Mouse (Mus musculus) intestine, embryonic 15.5 days (tissue): ENCODE measurements around the gene Tsr2. TPM values are rescaled to one million over a fixed set of nuclear protein-coding genes. Genes with fewer than 3 reads are reported as not detected.

Source experiments
- ATAC-seq: fragments of 200-750 bp; cut with Nextera tagmentation; 2 replicates; pipeline ENCODE4 v1.8.0; 2017; ENCODE audit warnings: moderate TSS enrichment, moderate library complexity
- H3K27ac ChIP-seq: fragments of 300-500 bp; sonication (generic); 2 replicates; pipeline ENCODE4 v1.5.1; 2015; ENCODE audit warnings: mild to moderate bottlenecking, inconsistent platforms
- H3K27me3 ChIP-seq: fragments of 300-500 bp; sonication (generic); replicated peaks from 2 replicates; pipeline ENCODE4 v1.6.1; 2015; ENCODE audit warnings: inconsistent platforms
- H3K36me3 ChIP-seq: fragments of 300-500 bp; sonication (generic); 2 replicates; pipeline ENCODE4 v1.6.1; 2015; ENCODE audit warnings: inconsistent platforms
- H3K4me1 ChIP-seq: fragments of 300-500 bp; sonication (generic); replicated peaks from 2 replicates; pipeline ENCODE4 v1.6.1; 2015; ENCODE audit warnings: inconsistent platforms
- H3K4me2 ChIP-seq: fragments of 300-500 bp; sonication (generic); replicated peaks from 2 replicates; pipeline ENCODE4 v1.6.1; 2015; ENCODE audit warnings: mild to moderate bottlenecking, inconsistent platforms
- H3K4me3 ChIP-seq: fragments of 300-500 bp; sonication (generic); replicated peaks from 2 replicates; pipeline ENCODE4 v1.5.1; 2015; ENCODE audit warnings: inconsistent platforms
- H3K9ac ChIP-seq: fragments of 300-500 bp; sonication (generic); 2 replicates; pipeline ENCODE4 v1.6.1; 2015; ENCODE audit warnings: inconsistent platforms
- H3K9me3 ChIP-seq: fragments of 300-500 bp; sonication (generic); 2 replicates; pipeline ENCODE4 v1.6.1; 2016; ENCODE audit warnings: inconsistent platforms
- WGBS: fragments of 180-500 bp; shearing (Covaris S2); methylation state at CpG from one replicate; pipeline ENCODE4 v1.1.7; 2015; 5-methylcytosine and 5-hydroxymethylcytosine counted together
- polyA plus RNA-seq: library from polyadenylated mRNA; unstranded; fragments of >200 nt; fragmentation: Nextera tagmentation; extraction: Ambion mirVana; gene quantifications from 2 replicates; pipeline ENCODE4 v1.2.1, GENCODE M21; 2015

Tsr2 gene
- polyA plus RNA-seq, 1 experiment from 2014 or later: 29.9 TPM

DNA sequence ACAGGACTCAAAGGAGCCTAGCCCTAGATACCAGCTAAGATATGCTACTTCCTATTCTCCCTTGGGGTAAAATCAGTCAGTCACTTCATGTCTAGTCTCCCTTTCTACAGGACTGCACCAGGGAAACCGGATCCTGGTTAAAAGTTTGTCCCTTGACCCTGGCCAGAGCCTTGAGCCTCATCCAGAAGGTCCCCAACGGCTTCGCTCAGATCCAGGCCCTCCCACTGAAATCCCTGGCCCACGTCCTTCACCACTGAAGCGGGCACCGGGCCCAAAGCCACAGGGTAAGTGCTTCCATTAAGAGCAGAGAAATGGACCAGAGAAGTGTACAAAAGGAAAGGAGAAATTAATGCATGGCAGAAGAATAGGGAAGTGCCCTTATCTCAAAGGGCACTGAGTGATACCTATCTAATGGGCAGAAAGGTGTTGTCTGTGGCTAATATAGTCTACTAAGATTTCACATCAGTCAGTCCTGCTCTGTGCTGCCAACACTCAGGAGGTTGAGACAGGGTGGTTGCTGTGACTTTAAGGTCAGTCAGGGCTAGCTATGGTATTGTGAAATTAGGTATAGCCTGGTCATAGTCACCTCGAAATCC is 30.2 kb downstream of the Tsr2 start:
- H3K9me3 ChIP-seq: no peaks in the 10 kb centered on the region
- ATAC-seq: no peak
- H3K27me3 ChIP-seq: no peaks in the 10 kb centered on the region
- no peak overlapping the region for H3K4me3 ChIP-seq
- no peaks in the 10 kb centered on the region for H3K4me1 ChIP-seq
- no peaks in the 10 kb centered on the region for H3K36me3 ChIP-seq
- WGBS: 85% methylated on average over 7 of the region's 7 CpGs
- no peak overlapping the region for H3K27ac ChIP-seq
- H3K4me2 ChIP-seq: no peak overlapping the region
- no peak overlapping the region for H3K9ac ChIP-seq

DNA sequence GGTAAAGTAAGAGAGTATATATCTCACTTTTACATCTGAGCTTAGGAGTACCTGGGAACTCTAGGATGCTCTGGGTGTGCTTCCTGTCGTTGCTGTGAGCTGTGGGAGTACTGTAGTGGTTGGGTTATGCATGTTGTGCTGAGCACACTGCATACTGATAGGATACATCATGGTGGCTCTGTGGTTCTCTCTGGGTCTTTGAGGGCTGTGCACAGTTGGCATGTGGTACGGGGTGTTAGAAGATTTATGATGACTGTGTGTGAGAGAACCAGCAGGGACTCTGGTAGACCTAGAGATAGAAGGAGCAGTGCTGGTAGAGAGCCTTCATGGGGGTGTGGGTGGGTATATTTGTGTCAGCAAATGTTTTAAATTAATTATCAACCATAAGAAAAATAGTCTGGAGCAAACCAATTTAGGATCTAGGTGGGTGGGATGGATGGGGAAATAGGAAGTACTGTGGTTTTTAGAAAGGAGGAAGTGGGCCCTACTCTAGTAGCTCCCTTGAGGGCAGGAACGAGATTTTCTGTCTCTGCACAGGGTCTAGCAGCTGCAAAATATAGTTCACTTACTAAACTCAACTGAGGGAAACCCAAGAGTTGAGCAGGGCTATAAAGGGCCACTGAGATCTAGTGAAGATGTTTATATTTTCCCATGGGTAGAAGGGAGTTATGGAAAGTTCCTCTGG is 34.6 kb downstream of the Tsr2 start:
- Histone ChIP-seq H3K27me3 (no peaks in the 10 kb centered on the region), H3K4me3 (no peak overlapping the region), H3K27ac (no peak overlapping the region), H3K9ac (no peak overlapping the region), H3K9me3 (no peaks in the 10 kb centered on the region), H3K36me3 (no peaks in the 10 kb centered on the region), H3K4me1 (no peaks in the 10 kb centered on the region), H3K4me2 (no peak overlapping the region)
- WGBS: 59% methylated on average over 3 of the region's 3 CpGs
- no peak for ATAC-seq

DNA sequence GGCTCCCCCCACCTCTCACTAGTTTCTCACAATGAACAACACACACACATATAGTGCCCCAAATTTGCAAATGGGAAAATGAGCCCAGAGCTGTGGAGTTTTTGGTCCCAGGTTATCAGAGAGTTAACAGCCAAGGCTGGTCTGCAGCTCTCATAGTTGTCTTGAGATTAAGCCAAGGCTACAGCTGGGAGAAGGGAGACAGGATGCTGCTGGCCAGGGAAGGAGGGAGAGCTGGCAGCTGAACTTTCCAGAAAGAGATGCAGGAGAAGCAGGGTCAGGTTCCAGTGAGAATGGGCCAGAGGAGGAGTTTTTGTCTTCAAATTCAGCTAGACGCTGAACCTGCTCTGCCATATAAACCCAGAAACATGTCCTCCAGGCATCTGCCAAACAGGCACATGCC is 37.0 kb downstream of the Tsr2 start:
- ATAC-seq: no peak
- Histone ChIP-seq H3K9ac (no peak overlapping the region), H3K4me3 (no peak overlapping the region), H3K4me2 (no peak overlapping the region), H3K4me1 (peaks cover 1% of the 10 kb centered on the region; the same call in 1 of the 2 replicates), H3K36me3 (no peaks in the 10 kb centered on the region), H3K9me3 (no peaks in the 10 kb centered on the region), H3K27ac (no peak overlapping the region), H3K27me3 (no peaks in the 10 kb centered on the region)
- 68% methylated on average over 1 of the region's 1 CpGs for WGBS

DNA sequence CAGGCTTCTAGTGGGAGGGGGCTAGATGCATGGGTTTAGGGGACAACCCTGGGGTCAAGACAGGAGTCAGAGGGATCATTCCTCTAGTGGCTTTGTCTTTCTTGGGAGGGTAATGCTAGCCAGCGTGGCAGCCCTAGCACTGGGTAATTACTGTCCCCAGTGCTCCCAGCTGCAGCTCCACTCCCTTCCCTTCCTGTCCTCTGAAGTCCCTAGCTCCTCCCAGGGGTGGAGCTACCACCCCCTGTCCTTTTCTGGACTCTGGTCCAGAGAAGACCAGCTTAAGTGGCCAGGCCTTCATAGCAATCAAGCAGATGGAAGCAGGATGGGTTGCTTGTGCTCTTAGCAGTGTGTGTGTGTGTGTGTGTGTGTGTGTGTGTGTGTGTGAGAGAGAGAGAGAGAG is 40.8 kb downstream of the Tsr2 start:
- peak; percentile 90 for ATAC-seq
- H3K27ac ChIP-seq: no peak overlapping the region
- H3K4me1 ChIP-seq: peaks cover 2% of the 10 kb centered on the region; the same call in 1 of the 2 replicates
- H3K4me2 ChIP-seq: no peak overlapping the region
- H3K9me3 ChIP-seq: no peaks in the 10 kb centered on the region
- no peaks in the 10 kb centered on the region for H3K27me3 ChIP-seq
- no peak overlapping the region for H3K9ac ChIP-seq
- no peaks in the 10 kb centered on the region for H3K36me3 ChIP-seq
- 17% methylated on average over 1 of the region's 1 CpGs for WGBS
- no peak overlapping the region for H3K4me3 ChIP-seq

DNA sequence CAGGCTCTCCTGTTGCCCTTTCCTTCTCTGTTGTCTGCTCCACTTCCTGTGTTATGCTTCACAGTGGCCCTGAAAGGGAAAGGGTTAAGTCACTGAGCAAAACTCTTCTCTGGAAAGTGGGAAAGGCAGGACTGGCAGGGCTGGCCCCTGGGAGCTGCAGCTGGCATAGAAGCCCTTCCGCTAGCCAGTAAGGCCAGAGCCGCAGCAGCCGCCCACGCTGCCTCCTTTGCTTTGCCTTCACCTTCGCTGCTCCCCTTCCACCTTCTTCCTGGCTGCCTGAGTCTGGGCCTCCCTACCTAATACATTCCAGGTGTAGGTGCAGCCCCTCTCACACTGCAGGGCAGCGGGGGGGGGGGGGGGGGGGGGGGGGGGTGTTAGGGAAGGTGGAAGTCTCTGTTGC is 41.9 kb downstream of the Tsr2 start:
- H3K9me3 ChIP-seq: no peaks in the 10 kb centered on the region
- H3K4me2 ChIP-seq: 0 out of 2 replicates have a peak overlapping the region, but pooled peaks have one; percentile 6
- H3K4me3 ChIP-seq: no peak overlapping the region
- H3K9ac ChIP-seq: no peak overlapping the region
- H3K4me1 ChIP-seq: peaks cover 4% of the 10 kb centered on the region; the same call in 1 of the 2 replicates
- H3K36me3 ChIP-seq: no peaks in the 10 kb centered on the region
- H3K27me3 ChIP-seq: no peaks in the 10 kb centered on the region
- H3K27ac ChIP-seq: no peak overlapping the region
- peak; percentile 17; the same call in 1 of the 2 replicates for ATAC-seq
- 46% methylated on average over 5 of the region's 6 CpGs for WGBS

DNA sequence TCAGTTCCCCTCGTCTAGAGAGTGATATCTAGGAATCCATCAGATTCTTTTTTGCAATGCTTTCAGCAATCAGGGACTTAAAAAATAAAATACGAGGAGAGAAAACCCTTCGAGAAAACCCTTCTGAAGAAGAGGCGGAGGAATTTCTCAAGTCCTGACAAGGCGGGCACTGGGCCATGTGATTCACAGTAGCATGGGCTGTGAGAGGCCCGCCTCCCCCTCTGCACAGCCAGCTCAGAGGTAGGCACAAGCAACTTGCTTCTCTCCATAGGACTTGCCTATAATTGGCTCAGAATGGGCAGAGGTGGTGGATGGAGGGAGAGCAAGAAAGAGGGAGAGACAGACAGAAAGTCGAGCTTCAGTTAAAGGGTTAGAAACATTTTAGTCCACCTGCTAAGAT is 46.0 kb downstream of the Tsr2 start:
- Histone ChIP-seq H3K4me3 (no peak overlapping the region), H3K4me2 (no peak overlapping the region), H3K9me3 (no peaks in the 10 kb centered on the region), H3K27me3 (no peaks in the 10 kb centered on the region), H3K4me1 (peaks cover 5% of the 10 kb centered on the region; the same call in 1 of the 2 replicates), H3K36me3 (no peaks in the 10 kb centered on the region), H3K27ac (no peak overlapping the region), H3K9ac (no peak overlapping the region)
- WGBS: 75% methylated on average over 7 of the region's 7 CpGs
- ATAC-seq: no peak

DNA sequence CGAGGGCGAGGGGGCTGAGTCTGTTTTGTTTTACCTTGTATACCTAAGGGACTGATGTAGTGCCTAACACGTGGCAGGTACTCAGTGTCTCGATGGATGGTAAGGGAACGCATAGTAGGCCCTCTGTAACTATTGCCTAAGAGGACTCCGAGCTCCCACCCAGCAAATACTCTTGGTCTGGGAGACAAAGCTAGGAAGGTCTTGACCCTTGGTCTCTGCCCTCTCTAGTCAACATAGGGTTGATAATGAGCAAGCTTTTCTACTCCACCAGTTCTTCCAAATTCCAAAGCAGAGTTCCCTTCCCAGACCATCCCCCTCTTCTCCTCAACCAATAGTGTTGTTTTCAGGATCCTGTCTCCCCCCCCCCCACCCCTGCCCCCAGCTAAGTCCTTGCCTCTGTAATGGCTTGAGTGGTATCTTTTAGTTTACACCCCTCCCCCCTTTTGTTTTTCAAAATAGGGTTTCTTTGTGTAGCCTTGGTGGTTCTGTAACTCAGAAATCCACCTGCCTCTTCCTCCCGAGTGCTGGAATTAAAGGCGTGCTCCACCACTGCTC is 46.6 kb downstream of the Tsr2 start:
- ATAC-seq: no peak
- 50% methylated on average over 8 of the region's 8 CpGs for WGBS

DNA sequence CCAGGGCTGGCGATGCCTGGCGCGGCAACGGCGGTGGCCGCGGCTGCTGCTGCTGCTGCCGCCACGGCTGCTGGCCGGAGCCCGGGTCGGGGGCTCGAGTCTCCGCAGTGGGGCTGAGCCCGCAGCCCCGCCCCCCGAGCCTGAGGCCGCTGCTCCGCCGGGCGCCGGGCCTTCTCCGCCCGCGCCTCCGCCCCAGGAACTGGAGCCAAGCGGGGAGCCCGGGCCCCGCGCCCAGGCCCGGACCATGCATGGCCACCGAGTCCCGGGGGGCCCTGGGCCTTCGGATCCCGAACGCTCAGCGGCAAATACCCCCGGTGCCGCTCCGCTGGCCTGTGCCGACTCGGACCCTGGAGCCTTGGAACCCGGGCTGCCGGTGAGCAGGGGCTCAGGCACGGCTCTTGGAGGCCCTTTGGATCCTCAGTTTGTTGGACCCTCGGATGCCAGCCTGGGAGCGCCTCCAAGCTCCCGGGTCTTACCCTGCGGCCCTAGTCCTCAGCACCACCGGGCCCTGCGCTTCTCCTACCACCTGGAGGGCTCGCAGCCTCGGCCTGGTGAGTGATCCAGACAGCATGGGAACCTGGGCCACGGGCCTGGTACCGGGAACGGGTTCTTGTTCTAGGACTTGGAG is 48.8 kb downstream of the Tsr2 start:
- peak; percentile 70 for ATAC-seq
- WGBS: 18% methylated on average over 56 of the region's 56 CpGs
- H3K27ac ChIP-seq: peak overlapping the region; percentile 87

More for the DNA sequence above, 46.6 kb downstream of the Tsr2 start:
- Histone ChIP-seq H3K27me3 (no peaks in the 10 kb centered on the region), H3K36me3 (no peaks in the 10 kb centered on the region), H3K4me1 (peaks cover 5% of the 10 kb centered on the region; the same call in 1 of the 2 replicates), H3K4me3 (no peak overlapping the region), H3K27ac (no peak overlapping the region), H3K9me3 (no peaks in the 10 kb centered on the region), H3K4me2 (0 out of 2 replicates have a peak overlapping the region, but pooled peaks have one; percentile 63), H3K9ac (no peak overlapping the region)

DNA sequence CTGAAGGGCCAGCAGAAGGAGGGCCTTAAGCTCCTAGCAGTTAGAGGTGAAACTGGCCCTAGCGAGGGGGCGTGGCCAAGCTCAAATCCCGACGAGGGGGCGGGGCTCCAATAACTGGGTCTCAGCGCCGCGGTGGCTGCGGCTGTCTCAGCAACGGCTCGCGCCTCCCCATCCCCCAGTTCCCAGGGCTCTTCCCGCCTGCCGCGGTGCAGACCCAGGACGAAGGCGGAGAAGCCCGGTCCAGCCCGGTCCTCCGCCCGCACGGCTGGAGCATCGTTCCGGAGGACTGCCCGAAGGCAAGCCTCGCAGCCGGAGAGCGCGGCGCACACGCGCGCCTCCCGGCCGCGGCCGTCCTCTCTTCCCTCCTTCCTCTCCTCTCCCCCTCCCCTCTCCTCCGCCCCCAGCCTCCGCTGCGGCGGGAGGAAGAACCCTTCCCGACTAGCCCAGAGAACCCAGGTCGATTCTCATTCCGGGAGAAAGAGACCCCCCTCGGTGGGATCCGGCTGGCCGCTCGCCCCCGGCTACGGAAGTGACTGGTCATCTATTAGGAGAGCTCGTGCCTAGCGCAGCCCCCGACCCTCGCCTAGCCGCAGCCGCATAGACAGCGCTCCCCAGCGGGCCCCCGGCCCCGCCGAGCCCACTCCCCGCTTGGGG is 49.4 kb downstream of the Tsr2 start:
- 21% methylated on average over 34 of the region's 62 CpGs for WGBS
- ATAC-seq: peak; percentile 91
- peak overlapping the region; percentile 61 for H3K4me3 ChIP-seq

More for the DNA sequence above, 48.8 kb downstream of the Tsr2 start:
- Histone ChIP-seq H3K9me3 (no peaks in the 10 kb centered on the region), H3K27me3 (no peaks in the 10 kb centered on the region), H3K4me3 (peak overlapping the region; percentile 61), H3K36me3 (no peaks in the 10 kb centered on the region), H3K4me2 (peak overlapping the region; percentile 63), H3K4me1 (0 out of 2 replicates have a peak, but pooled peaks cover 2% of the 10 kb centered on the region), H3K9ac (peak overlapping the region; percentile 66)

DNA sequence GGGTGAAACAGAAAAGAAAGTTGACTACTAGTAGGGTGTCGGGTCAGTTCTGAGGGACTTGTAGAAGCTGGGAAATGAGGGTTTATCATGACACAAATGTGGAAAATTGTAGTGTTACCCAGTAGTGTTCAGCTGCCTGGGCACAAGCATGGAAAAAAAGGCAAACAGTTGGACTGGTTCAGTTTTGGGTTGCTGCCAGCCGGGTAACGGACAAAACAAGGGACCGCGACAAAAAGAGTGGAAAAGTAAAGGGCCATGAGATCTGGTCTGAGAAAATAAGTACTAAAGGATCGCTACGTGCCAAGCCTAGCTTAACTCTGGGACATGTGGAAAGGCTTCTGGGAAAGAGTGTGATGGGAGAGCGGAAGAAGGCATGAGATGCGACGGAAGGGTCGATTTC is 50.0 kb downstream of the Tsr2 start:
- Histone ChIP-seq H3K36me3 (no peaks in the 10 kb centered on the region), H3K4me2 (peak overlapping the region; percentile 63), H3K9ac (no peak overlapping the region; the same call in 1 of the 2 replicates), H3K9me3 (no peaks in the 10 kb centered on the region), H3K4me3 (peak overlapping the region; percentile 61), H3K27me3 (no peaks in the 10 kb centered on the region), H3K4me1 (0 out of 2 replicates have a peak, but pooled peaks cover 2% of the 10 kb centered on the region), H3K27ac (peak overlapping the region; percentile 87)
- ATAC-seq: no peak
- WGBS: 41% methylated on average over 11 of the region's 11 CpGs

More for the DNA sequence above, 49.4 kb downstream of the Tsr2 start:
- Histone ChIP-seq H3K4me2 (peak overlapping the region; percentile 63), H3K9ac (peak overlapping the region; percentile 66), H3K9me3 (no peaks in the 10 kb centered on the region), H3K27me3 (no peaks in the 10 kb centered on the region), H3K36me3 (no peaks in the 10 kb centered on the region), H3K27ac (peak overlapping the region; percentile 87), H3K4me1 (0 out of 2 replicates have a peak, but pooled peaks cover 2% of the 10 kb centered on the region)

DNA sequence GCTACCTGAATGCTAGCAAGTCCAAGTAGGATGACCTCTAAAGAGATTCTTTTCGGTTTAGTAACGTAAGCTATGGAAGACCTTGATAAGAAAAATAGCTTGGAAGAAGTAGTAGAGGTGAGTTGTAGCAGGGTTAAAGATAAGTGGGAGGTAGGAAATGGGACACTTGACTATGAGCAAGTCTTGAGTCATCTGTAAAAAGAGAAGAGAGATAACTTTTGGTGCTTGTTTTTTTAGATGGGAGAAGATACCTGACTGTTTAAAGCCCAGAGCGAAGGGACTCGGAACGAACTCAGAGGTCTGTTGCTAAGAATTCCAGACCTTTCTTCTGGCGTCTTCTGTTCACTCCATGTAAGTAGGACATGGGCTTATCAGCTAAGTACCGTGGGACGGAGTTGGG is 50.5 kb downstream of the Tsr2 start, which contains the start of gene Fgd1:
Gene Fgd1, plus strand, starts transcription at position 301 of the 400 bp plus-strand sequence.
- H3K4me1 ChIP-seq: 0 out of 2 replicates have a peak, but pooled peaks cover 2% of the 10 kb centered on the region
- peak within 1 kb of the TSS; percentile 66 for H3K9ac ChIP-seq
- peak within 1 kb of the TSS; percentile 87 for H3K27ac ChIP-seq
- H3K4me2 ChIP-seq: peak within 1 kb of the TSS; percentile 63
- WGBS: 91% methylated on average over 8 of the region's 8 CpGs
- no peaks in the 10 kb centered on the region for H3K27me3 ChIP-seq
- ATAC-seq: no peak
- no peaks in the 10 kb centered on the region for H3K36me3 ChIP-seq
- no peaks in the 10 kb centered on the region for H3K9me3 ChIP-seq
- peak within 1 kb of the TSS; percentile 61 for H3K4me3 ChIP-seq
